ENCODE assay signal across 8 mouse cellular contexts in the genomic region with DNA sequence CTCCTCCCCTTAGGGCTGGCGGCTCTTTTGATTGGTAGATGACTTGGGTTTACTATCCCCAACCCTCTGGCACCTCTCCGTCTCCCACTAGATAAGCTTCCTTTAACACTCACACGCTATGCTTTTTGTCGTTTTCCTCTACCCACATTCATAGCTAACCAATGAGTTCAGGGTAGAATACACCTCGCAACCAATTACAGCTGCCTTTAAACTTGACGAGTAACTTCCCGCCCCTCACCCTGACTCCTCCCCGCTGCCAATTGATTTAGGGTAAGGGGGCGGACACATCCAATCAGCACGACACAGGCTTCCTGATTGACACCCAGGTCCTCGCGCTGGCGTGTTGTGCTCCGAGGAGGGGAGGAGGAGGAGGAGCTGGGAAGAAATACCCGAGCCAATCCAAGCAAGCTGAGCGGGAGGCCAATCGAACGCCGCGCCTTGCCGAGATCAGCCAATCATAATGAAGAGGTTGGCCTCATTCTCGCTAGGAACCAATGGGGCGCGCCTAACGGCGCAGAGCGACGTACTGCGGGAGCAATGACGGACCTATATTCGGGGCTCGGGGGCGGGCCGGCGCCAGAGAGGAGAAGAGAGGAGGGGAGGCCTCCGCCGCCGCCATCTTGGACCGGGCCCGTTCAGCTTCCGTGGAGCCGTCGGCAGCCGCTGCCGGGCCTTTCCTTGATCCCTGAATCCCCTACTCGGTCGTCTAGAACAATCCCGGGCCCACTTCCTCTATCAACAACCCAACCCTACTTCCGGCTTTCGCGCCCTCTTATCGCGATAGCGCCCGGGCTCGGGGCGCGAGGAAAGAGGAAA. TPM values are rescaled to one million over a fixed set of nuclear protein-coding genes. Genes with fewer than 3 reads are reported as not detected.
A peak's percentile ranks its signal among the peaks of the same experiment; 100 is the strongest.
DNase-seq lines count a peak whose midpoint lies in the region; ATAC-seq and TF ChIP-seq lines count a peak whose summit lies in the region.

A gene (plus strand): TSS at position 597 of the 816 bp plus-strand sequence.

- no peaks in the 10 kb centered on the region for H3K9me3 ChIP-seq in CH12.LX (replicated peaks; ENCODE audit: low read length)
- H3K9me3 ChIP-seq in forebrain, embryonic 11.5 days (ENCODE audit: control insufficient read depth, low read length), result no peaks in the 10 kb centered on the region
- H3K9me3 ChIP-seq in heart, embryonic 16.5 days (replicated peaks; ENCODE audit: control insufficient read depth, low read length), result no peaks in the 10 kb centered on the region
- H3K9me3 ChIP-seq in liver, embryonic 15.5 days (replicated peaks), result no peaks in the 10 kb centered on the region
- no peaks in the 10 kb centered on the region for H3K9me3 ChIP-seq in neural tube, embryonic 12.5 days

- peak within 1 kb of the TSS; percentile 78 for H3K27ac ChIP-seq in CH12.LX (ENCODE audit: insufficient read depth, low read depth)
- peak within 1 kb of the TSS; percentile 97 for H3K27ac ChIP-seq in forebrain, embryonic 11.5 days (ENCODE audit: low read depth, low read length)
- H3K27ac ChIP-seq in heart, embryonic 16.5 days (ENCODE audit: low read length), result peak within 1 kb of the TSS; percentile 95
- peak within 1 kb of the TSS; percentile 97 for H3K27ac ChIP-seq in liver, embryonic 15.5 days (replicated peaks)
- H3K27ac ChIP-seq in neural tube, embryonic 12.5 days, result peak within 1 kb of the TSS; percentile 89

- peaks cover 45% of the 10 kb centered on the region for H3K79me2 ChIP-seq in CH12.LX (replicated peaks; ENCODE audit: control insufficient read depth, extremely low read depth, insufficient read depth, poor library complexity, severe bottlenecking)

- no peak for TF ChIP-seq CTCF in CH12.LX (conservative IDR thresholded peaks at IDR 0.05 in 1 of 2, IDR thresholded peaks at IDR 0.05 in 1 of 2; ENCODE audit: low read depth in 2 of 2, low read length in 2 of 2)

- peaks cover 13 to 43% of the 10 kb centered on the region in 2 experiments for H3K4me1 ChIP-seq in CH12.LX (ENCODE audit: control insufficient read depth in 1 of 2, insufficient read depth in 2 of 2)
- H3K4me1 ChIP-seq in forebrain, embryonic 11.5 days (replicated peaks; ENCODE audit: control insufficient read depth, insufficient read depth, low read length), result peaks cover 17% of the 10 kb centered on the region
- peaks cover 33% of the 10 kb centered on the region for H3K4me1 ChIP-seq in heart, embryonic 16.5 days (ENCODE audit: control insufficient read depth, insufficient read depth, low read length)
- H3K4me1 ChIP-seq in liver, embryonic 15.5 days (replicated peaks), result peaks cover 40% of the 10 kb centered on the region
- peaks cover 34% of the 10 kb centered on the region for H3K4me1 ChIP-seq in neural tube, embryonic 12.5 days

- no peak for TF ChIP-seq EP300 in CH12.LX (IDR thresholded peaks at IDR 0.05; ENCODE audit: low read length)

- TF ChIP-seq POLR2A in CH12.LX (IDR thresholded peaks at IDR 0.05; ENCODE audit: low read depth, low read length), result peak; percentile 85

- H3K4me2 ChIP-seq in CH12.LX (ENCODE audit: insufficient read depth, low read depth, poor library complexity, severe bottlenecking), result peak within 1 kb of the TSS; percentile 96
- H3K4me2 ChIP-seq in forebrain, embryonic 11.5 days (ENCODE audit: low read depth, low read length, severe bottlenecking), result peak within 1 kb of the TSS; percentile 71
- peak within 1 kb of the TSS; percentile 89 for H3K4me2 ChIP-seq in heart, embryonic 16.5 days (ENCODE audit: low read depth, low read length)
- H3K4me2 ChIP-seq in liver, embryonic 15.5 days, result peak within 1 kb of the TSS; percentile 82
- H3K4me2 ChIP-seq in neural tube, embryonic 12.5 days (replicated peaks), result peak within 1 kb of the TSS; percentile 95

- dilution Hi-C loops in CH12.LX (cut with MboI; ENCODE audit: extremely low pct_ligation_motif_present, extremely low pct_unique_long_range_greater_than_20kb, low sequenced_read_pairs), result no loop called here

- in situ Hi-C loops in CH12.LX (cut with MboI; ENCODE audit: low pct_ligation_motif_present, low pct_unique_long_range_greater_than_20kb, low sequenced_read_pairs), result no loop called here

- peak; percentile 99 for DNase-seq in CH12.LX (ENCODE audit: extremely low read depth)
- peak; percentile 97 for DNase-seq in c-Kit-positive CD71-positive TER-119-negative erythroid progenitor cells, embryonic 14.5 days (ENCODE audit: low read depth)
- peak; percentile 97 for DNase-seq in forebrain, embryonic 11.5 days (ENCODE audit: low spot score)
- DNase-seq in kidney, postnatal 36 days, result peak; percentile 97 to 100
- DNase-seq in telencephalon, adult 2 months (ENCODE audit: low read depth, low spot score), result peak; percentile 100

- under 1% methylated on average over 38 of the region's 58 CpGs for WGBS in forebrain, embryonic 11.5 days
- under 1% methylated on average over 58 of the region's 58 CpGs for WGBS in heart, embryonic 16.5 days
- WGBS in liver, embryonic 15.5 days (ENCODE audit: insufficient replicate concordance), result under 1% methylated on average over 51 of the region's 58 CpGs
- under 1% methylated on average over 54 of the region's 58 CpGs for WGBS in neural tube, embryonic 12.5 days

- peaks cover 19 to 58% of the 10 kb centered on the region in 2 experiments for H3K36me3 ChIP-seq in CH12.LX (replicated peaks in 1 of 2; ENCODE audit: control insufficient read depth in 1 of 2, insufficient read depth in 1 of 2, low read length in 1 of 2)
- peaks cover 2% of the 10 kb centered on the region; the same call in 1 of the 2 replicates for H3K36me3 ChIP-seq in forebrain, embryonic 11.5 days (ENCODE audit: control insufficient read depth, insufficient read depth, low read length)
- peaks cover 11% of the 10 kb centered on the region for H3K36me3 ChIP-seq in heart, embryonic 16.5 days (ENCODE audit: control insufficient read depth, insufficient read depth)
- peaks cover 35% of the 10 kb centered on the region for H3K36me3 ChIP-seq in liver, embryonic 15.5 days (replicated peaks)
- H3K36me3 ChIP-seq in neural tube, embryonic 12.5 days, result peaks cover 21% of the 10 kb centered on the region

- no peaks in the 10 kb centered on the region for H3K27me3 ChIP-seq in CH12.LX (replicated peaks)
- H3K27me3 ChIP-seq in forebrain, embryonic 11.5 days (ENCODE audit: control insufficient read depth, insufficient read depth, low read length), result no peaks in the 10 kb centered on the region
- no peaks in the 10 kb centered on the region for H3K27me3 ChIP-seq in heart, embryonic 16.5 days (ENCODE audit: control insufficient read depth, insufficient read depth, low read length)
- H3K27me3 ChIP-seq in liver, embryonic 15.5 days, result no peaks in the 10 kb centered on the region
- H3K27me3 ChIP-seq in neural tube, embryonic 12.5 days (replicated peaks), result no peaks in the 10 kb centered on the region

- H3K9ac ChIP-seq in CH12.LX (ENCODE audit: insufficient read depth, low read depth), result peak within 1 kb of the TSS; percentile 98
- H3K9ac ChIP-seq in forebrain, embryonic 11.5 days (ENCODE audit: low read length), result peak within 1 kb of the TSS; percentile 98
- H3K9ac ChIP-seq in heart, embryonic 16.5 days (ENCODE audit: low read length), result peak within 1 kb of the TSS; percentile 99
- peak within 1 kb of the TSS; percentile 100 for H3K9ac ChIP-seq in liver, embryonic 15.5 days
- peak within 1 kb of the TSS; percentile 98 for H3K9ac ChIP-seq in neural tube, embryonic 12.5 days

- peak; percentile 99 for ATAC-seq in forebrain, embryonic 11.5 days (replicated peaks; ENCODE audit: low FRiP score)
- ATAC-seq in heart, embryonic 16.5 days (replicated peaks; ENCODE audit: extremely low read depth, insufficient read depth, low FRiP score), result peak; percentile 97
- ATAC-seq in liver, embryonic 15.5 days (ENCODE audit: insufficient read depth), result peak; percentile 97
- ATAC-seq in neural tube, embryonic 12.5 days (ENCODE audit: low FRiP score, low read depth), result peak; percentile 99

- no peak for TF ChIP-seq RAD21 in CH12.LX (IDR thresholded peaks at IDR 0.05; ENCODE audit: low read depth, low read length)

- H3K4me3 ChIP-seq in CH12.LX (replicated peaks in 1 of 3; ENCODE audit: low read depth in 2 of 3, low read length in 2 of 3, poor library complexity in 1 of 3), result peak within 1 kb of the TSS; percentile 89 to 94 (median 93)
- peak within 1 kb of the TSS; percentile 99 for H3K4me3 ChIP-seq in forebrain, embryonic 11.5 days (ENCODE audit: low read depth, low read length)
- peak within 1 kb of the TSS; percentile 95 for H3K4me3 ChIP-seq in heart, embryonic 16.5 days (ENCODE audit: low read length)
- H3K4me3 ChIP-seq in liver, embryonic 15.5 days (replicated peaks), result peak within 1 kb of the TSS; percentile 100
- peak within 1 kb of the TSS; percentile 90 for H3K4me3 ChIP-seq in neural tube, embryonic 12.5 days

TF ChIP-seq in CH12.LX, 34 proteins besides CTCF, POLR2A, EP300 and RAD21 (continues in another document):
- TF ChIP-seq GABPA (IDR thresholded peaks at IDR 0.05; ENCODE audit: insufficient replicate concordance, low read depth, low read length), result no peak
- TF ChIP-seq HCFC1 (IDR thresholded peaks at IDR 0.05; ENCODE audit: low read depth, low read length), result peak; percentile 71
- no peak for TF ChIP-seq USF2 (conservative IDR thresholded peaks at IDR 0.05; ENCODE audit: low read depth, low read length)
- peak; percentile 24 for TF ChIP-seq ZMIZ1 (IDR thresholded peaks at IDR 0.05; ENCODE audit: low read depth, low read length)
- TF ChIP-seq SIN3A (IDR thresholded peaks at IDR 0.05; ENCODE audit: low read length), result peak; percentile 56; the same call in 1 of the 2 replicates
- peak; percentile 76 for TF ChIP-seq NELFE (IDR thresholded peaks at IDR 0.05; ENCODE audit: low read depth, low read length)
- TF ChIP-seq MAFK (IDR thresholded peaks at IDR 0.05; ENCODE audit: insufficient replicate concordance, low read length), result no peak
- TF ChIP-seq IRF4 (IDR thresholded peaks at IDR 0.05; ENCODE audit: low read depth, low read length), result no peak; the same call in 1 of the 2 replicates
- TF ChIP-seq MYC (IDR thresholded peaks at IDR 0.05; ENCODE audit: low read depth, low read length), result 0 out of 2 replicates have a peak, but pooled peaks have one; percentile 4
- TF ChIP-seq CHD2 (IDR thresholded peaks at IDR 0.05; ENCODE audit: low read length), result peak; percentile 97
- 0 out of 2 replicates have a peak, but pooled peaks have one; percentile 18 for TF ChIP-seq MAX (IDR thresholded peaks at IDR 0.05; ENCODE audit: low read length)
- TF ChIP-seq MEF2A (IDR thresholded peaks at IDR 0.05; ENCODE audit: borderline replicate concordance, low read depth, low read length), result peak; percentile 35; the same call in 1 of the 2 replicates
- peak; percentile 84 for TF ChIP-seq ELF1 (IDR thresholded peaks at IDR 0.05; ENCODE audit: low read depth, low read length)

RNA-seq across cellular contexts. Expression of the gene that starts here (rescaled TPM):
- total RNA-seq in CH12.LX (2012; rRNA removed) (20.9 and 21.1 TPM in 2 replicates), CH12.LX (2014; rRNA removed) (5.8 and 10.5 TPM in 2 replicates)
- 68.3 and 76.9 TPM in 2 replicates for polyA plus RNA-seq in CH12.LX (2012; ENCODE audit: insufficient read length, low read depth)
- polyA plus RNA-seq in forebrain, embryonic 11.5 days (2014; fragmentation: Nextera tagmentation; extraction: Ambion mirVana), result 80.4 and 88.1 TPM in 2 replicates
- 29.9 and 32.9 TPM in 2 replicates for polyA plus RNA-seq in heart, embryonic 16.5 days (2015; fragmentation: Nextera tagmentation; extraction: Ambion mirVana)
- polyA plus RNA-seq in liver, embryonic 15.5 days (2015; fragmentation: Nextera tagmentation; extraction: Ambion mirVana), result 17.7 and 23.1 TPM in 2 replicates
- polyA plus RNA-seq in neural tube, embryonic 12.5 days (2016; fragmentation: Nextera tagmentation; extraction: Ambion mirVana), result 58.2 and 58.3 TPM in 2 replicates

Comparison
In these comparisons a context has a peak if more than half of its experiments do, and no peak if none do; other contexts are left out.
1. Peak in every context shown above with its lines: DNase-seq, ATAC-seq, H3K4me3 ChIP-seq and H3K27ac ChIP-seq.